Mouse (Mus musculus): ENCODE measurements at regions not wholly inside any gene's neighbourhood (a gene's known extent, or its start where the extent isn't known, plus 50 kb on each side); places are given as distances from the start of the nearest gene placed in this dataset.

DNA sequence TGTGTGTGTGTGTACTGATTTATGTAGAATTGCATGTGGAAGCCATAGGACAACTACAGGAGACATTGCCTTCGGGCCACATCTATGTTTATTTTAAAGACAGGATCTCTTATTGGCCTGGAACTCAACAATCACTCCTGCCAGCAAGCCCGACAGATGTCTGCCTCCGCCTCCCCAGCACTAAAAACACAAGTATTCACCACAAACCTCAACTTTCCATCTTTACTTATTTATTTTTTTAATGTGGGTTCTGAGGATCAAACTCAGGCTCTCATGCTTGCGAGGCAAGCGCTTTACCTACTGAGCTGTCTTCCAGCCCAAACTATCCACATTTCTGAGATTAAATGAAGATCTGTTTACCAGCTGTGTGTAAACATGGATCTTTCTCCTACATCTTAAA is 178.0 kb upstream of the Lef1 start:
- WGBS: 79% methylated on average over 5 of the region's 5 CpGs

DNA sequence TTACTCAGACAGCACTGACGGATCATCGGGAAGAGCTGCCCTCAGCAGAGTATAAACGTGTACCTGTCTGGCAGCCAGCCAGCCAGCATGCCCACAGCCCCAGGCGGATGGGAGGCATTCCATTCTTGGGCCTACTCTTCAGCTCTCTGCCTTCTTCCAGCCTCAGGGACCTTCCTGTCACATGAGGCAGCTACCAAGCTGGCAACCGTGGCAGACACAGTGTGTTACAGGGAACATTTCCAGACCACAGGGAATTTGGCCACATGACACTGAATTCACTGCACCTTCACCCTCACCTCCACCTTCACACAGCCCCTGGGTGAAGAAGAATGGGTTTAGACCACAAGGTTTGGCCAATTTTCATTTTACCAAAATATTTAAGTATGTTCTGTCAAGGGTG is 185.3 kb upstream of the Lef1 start:
- no peaks in the 10 kb centered on the region for H3K36me3 ChIP-seq (replicated peaks; ENCODE audit: control insufficient read depth, insufficient read depth, low read depth, low read length)
- H3K4me1 ChIP-seq (ENCODE audit: control insufficient read depth, insufficient read depth, low read length): no peaks in the 10 kb centered on the region; the same call in 1 of the 2 replicates
- ATAC-seq (replicated peaks; ENCODE audit: insufficient number of reproducible peaks, low FRiP score, low TSS enrichment, low read depth): no peak
- DNase-seq (ENCODE audit: low spot score): no peak
- no peak overlapping the region for H3K9ac ChIP-seq (replicated peaks; ENCODE audit: low read length)
- no peaks in the 10 kb centered on the region for H3K9me3 ChIP-seq (replicated peaks; ENCODE audit: control insufficient read depth, low read length)
- H3K27ac ChIP-seq (replicated peaks; ENCODE audit: low read depth, low read length): no peak overlapping the region
- no peak overlapping the region for H3K4me3 ChIP-seq (ENCODE audit: low read depth, low read length)
- H3K27me3 ChIP-seq (ENCODE audit: control insufficient read depth, insufficient read depth, low read length): no peaks in the 10 kb centered on the region
- WGBS: 60% methylated on average over 5 of the region's 5 CpGs
- H3K4me2 ChIP-seq (ENCODE audit: low read depth, low read length): no peak overlapping the region

More for the DNA sequence above, 178.0 kb upstream of the Lef1 start:
- H3K4me2 ChIP-seq (ENCODE audit: low read depth, low read length): no peak overlapping the region
- DNase-seq (ENCODE audit: low spot score) (no peak), ATAC-seq (replicated peaks; ENCODE audit: insufficient number of reproducible peaks, low FRiP score, low TSS enrichment, low read depth) (no peak)
- H3K4me3 ChIP-seq (ENCODE audit: low read depth, low read length): no peak overlapping the region
- no peak overlapping the region for H3K9ac ChIP-seq (replicated peaks; ENCODE audit: low read length)
- H3K36me3 ChIP-seq (replicated peaks; ENCODE audit: control insufficient read depth, insufficient read depth, low read depth, low read length): no peaks in the 10 kb centered on the region
- no peaks in the 10 kb centered on the region for H3K4me1 ChIP-seq (ENCODE audit: control insufficient read depth, insufficient read depth, low read length)
- H3K9me3 ChIP-seq (replicated peaks; ENCODE audit: control insufficient read depth, low read length): no peaks in the 10 kb centered on the region
- no peak overlapping the region for H3K27ac ChIP-seq (replicated peaks; ENCODE audit: low read depth, low read length)
- no peaks in the 10 kb centered on the region for H3K27me3 ChIP-seq (ENCODE audit: control insufficient read depth, insufficient read depth, low read length)

DNA sequence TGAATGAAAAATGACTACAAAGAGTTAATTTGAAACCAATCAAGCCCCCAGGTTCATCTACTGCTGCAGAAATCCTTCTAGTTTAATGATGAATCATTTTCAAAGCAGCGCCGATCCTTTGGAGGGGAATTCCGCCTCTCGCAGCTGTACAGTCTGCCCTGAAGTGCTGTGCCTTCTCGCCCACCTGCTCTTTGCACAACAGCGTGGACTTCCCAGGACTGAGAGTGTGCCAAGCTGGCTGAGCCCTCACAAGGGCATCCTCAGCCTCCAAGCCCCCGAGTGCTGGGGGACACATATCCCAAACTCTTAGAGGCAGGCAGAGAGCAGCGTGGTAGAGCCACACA is 186.7 kb upstream of the Lef1 start:
- H3K4me2 ChIP-seq (ENCODE audit: low read depth, low read length): peak overlapping the region; percentile 10; the same call in 1 of the 2 replicates
- H3K4me1 ChIP-seq (ENCODE audit: control insufficient read depth, insufficient read depth, low read length): no peaks in the 10 kb centered on the region; the same call in 1 of the 2 replicates
- no peaks in the 10 kb centered on the region for H3K27me3 ChIP-seq (ENCODE audit: control insufficient read depth, insufficient read depth, low read length)
- H3K9ac ChIP-seq (replicated peaks; ENCODE audit: low read length): no peak overlapping the region; the same call in 1 of the 2 replicates
- no peaks in the 10 kb centered on the region for H3K36me3 ChIP-seq (replicated peaks; ENCODE audit: control insufficient read depth, insufficient read depth, low read depth, low read length)
- ATAC-seq (replicated peaks; ENCODE audit: insufficient number of reproducible peaks, low FRiP score, low TSS enrichment, low read depth): no peak; the same call in 1 of the 2 replicates
- WGBS: 28% methylated on average over 8 of the region's 8 CpGs
- no peak for DNase-seq (ENCODE audit: low spot score)
- no peak overlapping the region for H3K4me3 ChIP-seq (ENCODE audit: low read depth, low read length)
- no peaks in the 10 kb centered on the region for H3K9me3 ChIP-seq (replicated peaks; ENCODE audit: control insufficient read depth, low read length)
- no peak overlapping the region for H3K27ac ChIP-seq (replicated peaks; ENCODE audit: low read depth, low read length)

DNA sequence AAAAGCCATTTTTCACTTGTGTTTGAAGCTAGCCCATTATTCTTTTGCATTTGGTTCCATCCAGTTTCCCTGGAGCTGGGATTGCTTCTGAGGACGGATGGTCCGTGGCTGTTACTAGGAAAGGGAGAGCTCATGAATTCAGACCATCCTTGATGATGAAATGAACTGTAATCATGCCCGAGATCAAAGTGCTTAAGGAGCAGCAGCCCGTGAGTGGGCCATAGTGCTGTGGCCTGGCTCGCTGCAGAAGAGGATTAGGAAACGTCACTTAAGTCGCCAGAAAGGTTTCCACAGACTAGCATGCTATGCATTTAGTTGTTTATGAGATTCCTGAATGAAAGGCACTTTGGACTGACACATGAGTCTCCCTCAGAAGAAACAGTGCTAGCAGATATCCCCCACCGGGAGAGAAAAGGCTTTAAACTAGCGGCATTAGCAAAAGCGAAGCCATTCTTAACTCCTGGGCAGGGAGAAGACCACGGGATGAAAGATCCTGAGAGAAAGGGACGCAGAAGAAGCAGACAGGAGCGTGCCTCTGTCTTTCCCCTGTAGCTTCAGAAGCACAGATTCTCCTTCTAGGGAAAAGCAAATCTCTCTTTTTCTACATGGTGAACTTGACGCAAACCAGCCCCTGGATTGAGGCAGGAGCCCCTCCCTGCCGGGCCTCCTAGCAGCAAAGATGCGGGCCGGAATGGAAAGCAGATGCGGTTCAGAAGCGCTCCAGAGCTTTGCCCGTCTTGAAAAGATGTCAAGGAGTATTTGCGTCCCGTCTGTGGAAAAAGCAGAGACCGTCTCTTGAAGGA is 187.3 kb upstream of the Lef1 start:
- H3K36me3 ChIP-seq (replicated peaks; ENCODE audit: control insufficient read depth, insufficient read depth, low read depth, low read length): no peaks in the 10 kb centered on the region
- peak overlapping the region; percentile 10 for H3K4me2 ChIP-seq (ENCODE audit: low read depth, low read length)
- no peak overlapping the region for H3K4me3 ChIP-seq (ENCODE audit: low read depth, low read length)
- WGBS: 16% methylated on average over 23 of the region's 23 CpGs
- no peak; the same call in 1 of the 2 replicates for ATAC-seq (replicated peaks; ENCODE audit: insufficient number of reproducible peaks, low FRiP score, low TSS enrichment, low read depth)
- peak; percentile 86 for DNase-seq (ENCODE audit: low spot score)
- H3K27me3 ChIP-seq (ENCODE audit: control insufficient read depth, insufficient read depth, low read length): no peaks in the 10 kb centered on the region
- peak overlapping the region; percentile 14; the same call in 1 of the 2 replicates for H3K9ac ChIP-seq (replicated peaks; ENCODE audit: low read length)
- H3K27ac ChIP-seq (replicated peaks; ENCODE audit: low read depth, low read length): peak overlapping the region; percentile 17; the same call in 1 of the 2 replicates
- H3K4me1 ChIP-seq (ENCODE audit: control insufficient read depth, insufficient read depth, low read length): no peaks in the 10 kb centered on the region; the same call in 1 of the 2 replicates
- H3K9me3 ChIP-seq (replicated peaks; ENCODE audit: control insufficient read depth, low read length): no peaks in the 10 kb centered on the region

DNA sequence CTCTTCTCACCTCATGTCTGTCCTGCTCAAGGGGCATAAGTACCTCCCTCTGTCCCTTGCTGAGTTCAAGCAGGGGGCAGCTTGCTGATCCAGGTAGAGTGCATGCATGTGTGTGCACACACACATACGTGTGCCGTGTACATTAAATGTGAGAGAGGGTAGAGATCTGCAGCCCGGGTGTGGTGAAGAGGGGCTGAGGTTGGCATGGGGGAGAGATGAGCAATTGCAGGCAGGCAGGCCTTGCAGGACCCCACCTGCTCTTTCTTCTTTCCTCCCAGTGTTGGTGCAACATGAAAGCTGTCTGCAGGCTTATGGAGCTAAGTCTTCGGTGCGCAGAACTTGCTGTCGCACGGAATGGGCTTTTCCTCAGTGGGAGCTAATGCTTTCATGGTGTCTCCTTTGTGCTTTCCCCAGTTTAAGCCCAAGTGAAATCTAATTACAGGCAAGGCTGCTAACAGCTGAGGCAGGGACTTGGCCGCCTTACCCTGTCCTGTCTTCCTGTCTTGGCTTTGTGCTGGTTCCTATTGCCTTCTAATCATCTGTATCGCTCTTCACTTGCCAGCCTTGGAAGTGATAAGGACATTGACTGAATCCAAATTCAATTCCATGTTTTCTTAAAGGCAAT is 188.5 kb upstream of the Lef1 start:
- 80% methylated on average over 9 of the region's 9 CpGs for whole genome bisulfite sequencing
- H3K27ac ChIP-seq (replicated peaks; ENCODE audit: low read depth, low read length): no peak overlapping the region
- ATAC-seq (replicated peaks; ENCODE audit: insufficient number of reproducible peaks, low FRiP score, low TSS enrichment, low read depth): no peak

DNA sequence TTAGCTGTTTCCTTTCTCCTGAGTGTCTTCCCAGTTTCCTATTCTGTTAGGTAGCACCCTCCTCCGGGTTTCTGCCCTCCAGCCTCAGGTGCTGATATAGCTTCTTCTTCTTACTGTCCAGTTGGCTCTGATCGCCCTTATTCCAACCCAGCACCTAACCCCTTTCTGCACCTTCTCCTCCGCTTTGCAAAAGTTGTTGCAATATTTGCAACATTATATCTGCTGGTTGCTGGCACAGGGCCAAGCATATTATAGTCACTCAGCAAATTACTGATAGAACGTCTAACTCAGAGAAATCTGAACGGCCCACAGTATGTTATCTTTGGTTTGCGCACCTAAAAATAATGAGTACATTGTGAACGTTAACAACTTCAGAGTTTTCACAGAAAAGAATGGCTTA is 183.6 kb upstream of the Rpl34 start:
- ATAC-seq (replicated peaks; ENCODE audit: insufficient number of reproducible peaks, low FRiP score, low TSS enrichment, low read depth): no peak
- 86% methylated on average over 7 of the region's 7 CpGs for WGBS
- DNase-seq (ENCODE audit: low spot score): no peak
- Histone ChIP-seq H3K9me3 (replicated peaks; ENCODE audit: control insufficient read depth, low read length) (no peaks in the 10 kb centered on the region), H3K4me1 (ENCODE audit: control insufficient read depth, insufficient read depth, low read length) (no peaks in the 10 kb centered on the region), H3K4me3 (ENCODE audit: low read depth, low read length) (no peak overlapping the region), H3K36me3 (replicated peaks; ENCODE audit: control insufficient read depth, insufficient read depth, low read depth, low read length) (no peaks in the 10 kb centered on the region), H3K27me3 (ENCODE audit: control insufficient read depth, insufficient read depth, low read length) (no peaks in the 10 kb centered on the region), H3K4me2 (ENCODE audit: low read depth, low read length) (no peak overlapping the region), H3K9ac (replicated peaks; ENCODE audit: low read length) (no peak overlapping the region), H3K27ac (replicated peaks; ENCODE audit: low read depth, low read length) (no peak overlapping the region)

More for the DNA sequence above, 188.5 kb upstream of the Lef1 start:
- no peak overlapping the region for H3K9ac ChIP-seq (replicated peaks; ENCODE audit: low read length)
- no peaks in the 10 kb centered on the region for H3K36me3 ChIP-seq (replicated peaks; ENCODE audit: control insufficient read depth, insufficient read depth, low read depth, low read length)
- H3K9me3 ChIP-seq (replicated peaks; ENCODE audit: control insufficient read depth, low read length): no peaks in the 10 kb centered on the region
- no peaks in the 10 kb centered on the region; the same call in 1 of the 2 replicates for H3K4me1 ChIP-seq (ENCODE audit: control insufficient read depth, insufficient read depth, low read length)
- no peak overlapping the region for H3K4me2 ChIP-seq (ENCODE audit: low read depth, low read length)
- no peak for DNase-seq (ENCODE audit: low spot score)
- no peaks in the 10 kb centered on the region for H3K27me3 ChIP-seq (ENCODE audit: control insufficient read depth, insufficient read depth, low read length)
- H3K4me3 ChIP-seq (ENCODE audit: low read depth, low read length): no peak overlapping the region

DNA sequence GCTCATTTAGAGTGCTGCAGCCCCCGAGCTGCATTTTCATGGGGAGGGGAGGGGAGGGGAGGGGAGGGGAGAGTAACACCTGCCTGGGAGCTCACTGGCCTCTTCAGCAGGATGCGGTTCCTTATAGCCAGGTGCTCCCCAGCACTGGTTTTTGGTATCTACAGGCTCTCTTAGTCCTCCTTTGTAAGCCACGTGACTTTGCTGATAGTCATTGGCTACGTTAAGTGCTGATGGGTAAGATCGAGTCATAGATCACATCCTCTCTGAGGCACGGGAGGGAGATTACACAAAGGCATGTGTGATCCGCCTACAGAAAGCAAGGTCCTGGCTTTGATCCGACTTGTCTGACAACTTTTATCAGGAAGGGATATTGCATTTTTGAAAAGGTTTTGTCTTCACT is 174.9 kb upstream of the Rpl34 start:
- H3K4me3 ChIP-seq (ENCODE audit: low read depth, low read length): no peak overlapping the region
- no peaks in the 10 kb centered on the region for H3K36me3 ChIP-seq (replicated peaks; ENCODE audit: control insufficient read depth, insufficient read depth, low read depth, low read length)
- H3K4me1 ChIP-seq (ENCODE audit: control insufficient read depth, insufficient read depth, low read length): peaks cover 7% of the 10 kb centered on the region
- DNase-seq (ENCODE audit: low spot score) (no peak), ATAC-seq (replicated peaks; ENCODE audit: insufficient number of reproducible peaks, low FRiP score, low TSS enrichment, low read depth) (no peak)
- no peak overlapping the region for H3K27ac ChIP-seq (replicated peaks; ENCODE audit: low read depth, low read length)
- no peaks in the 10 kb centered on the region for H3K27me3 ChIP-seq (ENCODE audit: control insufficient read depth, insufficient read depth, low read length)
- WGBS: 62% methylated on average over 8 of the region's 8 CpGs
- no peak overlapping the region for H3K4me2 ChIP-seq (ENCODE audit: low read depth, low read length)
- H3K9me3 ChIP-seq (replicated peaks; ENCODE audit: control insufficient read depth, low read length): no peaks in the 10 kb centered on the region
- H3K9ac ChIP-seq (replicated peaks; ENCODE audit: low read length): no peak overlapping the region

DNA sequence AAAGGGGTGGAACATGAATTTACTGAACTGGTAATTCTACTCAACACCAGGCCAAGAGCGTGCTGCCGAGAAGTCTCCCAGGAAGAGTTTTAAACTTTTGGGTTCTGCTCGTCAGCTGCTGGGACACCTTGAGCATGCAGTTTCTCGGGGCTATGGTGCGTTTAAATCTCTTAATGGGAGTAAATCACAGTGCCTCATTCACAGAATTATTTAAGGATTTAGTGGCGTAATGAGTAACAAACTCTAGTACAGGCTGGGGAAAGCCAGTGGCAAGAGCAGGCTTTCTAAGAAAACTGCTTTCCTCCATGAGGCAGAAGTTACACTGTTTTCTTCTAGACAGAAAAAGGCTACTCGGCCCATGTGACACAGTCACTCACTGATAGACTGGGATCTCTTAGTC is 173.1 kb upstream of the Rpl34 start:
- Histone ChIP-seq H3K27ac (replicated peaks; ENCODE audit: low read depth, low read length) (no peak overlapping the region), H3K4me1 (ENCODE audit: control insufficient read depth, insufficient read depth, low read length) (peaks cover 7% of the 10 kb centered on the region), H3K4me2 (ENCODE audit: low read depth, low read length) (no peak overlapping the region), H3K9ac (replicated peaks; ENCODE audit: low read length) (no peak overlapping the region), H3K27me3 (ENCODE audit: control insufficient read depth, insufficient read depth, low read length) (no peaks in the 10 kb centered on the region), H3K9me3 (replicated peaks; ENCODE audit: control insufficient read depth, low read length) (no peaks in the 10 kb centered on the region), H3K36me3 (replicated peaks; ENCODE audit: control insufficient read depth, insufficient read depth, low read depth, low read length) (no peaks in the 10 kb centered on the region), H3K4me3 (ENCODE audit: low read depth, low read length) (no peak overlapping the region)
- 79% methylated on average over 7 of the region's 7 CpGs for WGBS
- DNase-seq (ENCODE audit: low spot score): no peak
- ATAC-seq (replicated peaks; ENCODE audit: insufficient number of reproducible peaks, low FRiP score, low TSS enrichment, low read depth): no peak
